Mouse (Mus musculus) liver, postnatal 0 days (tissue): ENCODE measurements around the gene Kcna5.

Experiments
- CTCF ChIP-seq: sonication (generic); IDR thresholded peaks from 2 replicates; pipeline ENCODE4 v1.5.1; 2016; ENCODE audit warnings: antibody characterized with exemption, low read depth
- EP300 ChIP-seq: IDR thresholded peaks from 2 replicates; pipeline ENCODE4 v1.6.1; 2016; ENCODE audit warnings: antibody characterized with exemption, low read depth, mild to moderate bottlenecking

DNA sequence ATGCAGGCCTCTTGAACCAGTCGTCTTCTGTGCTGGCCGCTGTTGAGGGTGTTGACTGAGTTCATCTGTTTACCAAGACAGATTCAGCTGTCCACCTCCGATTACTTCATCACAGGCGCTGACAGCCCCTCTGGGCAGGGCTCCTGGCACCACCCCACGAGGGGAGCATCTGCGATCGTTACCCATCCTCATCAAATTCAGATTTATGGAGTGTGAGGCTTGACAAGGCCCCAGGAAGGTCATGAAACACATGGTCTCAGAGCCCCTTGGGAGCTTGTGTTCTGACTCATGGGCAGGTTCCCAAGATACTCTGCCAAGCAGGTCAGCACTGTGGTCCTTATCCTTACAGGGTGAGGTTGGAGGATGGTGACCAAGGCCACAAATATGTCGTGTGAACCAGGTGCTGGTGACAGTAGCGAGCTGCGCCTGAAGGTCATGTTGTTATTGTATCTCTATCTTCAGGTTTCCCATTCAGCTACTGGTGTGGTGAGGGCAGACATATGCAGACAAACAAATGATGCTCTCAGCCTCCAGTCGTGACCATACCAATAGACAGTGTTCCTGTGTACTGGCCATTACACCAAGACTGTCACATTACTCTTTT is 51.8 kb downstream of the Kcna5 start:
- TF ChIP-seq CTCF (no peak), EP300 (no peak)
